Mouse (Mus musculus) stomach, postnatal 0 days (tissue): ENCODE measurements at regions not wholly inside any gene's neighbourhood (a gene's known extent, or its start where the extent isn't known, plus 50 kb on each side); places are given as distances from the start of the nearest gene placed in this dataset.

Experiments
- CTCF ChIP-seq: IDR thresholded peaks from 2 replicates; pipeline ENCODE4 v1.5.1; 2016; ENCODE audit warnings: antibody characterized with exemption, low read depth, mild to moderate bottlenecking, moderate library complexity
- EP300 ChIP-seq: optimal IDR thresholded peaks from 2 replicates; pipeline ENCODE3; 2016; ENCODE audit warnings: antibody characterized with exemption

DNA sequence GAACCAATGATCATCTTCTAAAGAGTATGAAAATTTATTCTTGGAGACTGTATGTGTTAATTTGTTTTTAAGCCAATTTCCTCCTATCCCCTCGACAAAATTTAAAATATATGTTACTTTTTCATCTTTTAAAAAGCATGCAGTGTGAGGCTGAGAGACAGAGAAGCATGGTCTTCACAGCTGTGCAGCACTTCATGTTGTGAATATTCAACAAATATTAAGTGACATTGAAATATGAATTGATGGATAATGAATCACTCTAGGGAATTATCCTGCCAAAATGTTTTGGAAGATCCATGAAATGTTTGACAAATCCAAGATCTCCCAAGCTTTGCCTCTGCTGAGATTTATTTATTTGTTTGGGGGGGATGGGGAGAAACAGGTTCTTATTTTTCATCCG lies 233.9 kb upstream of the Gm11146 start:
- no peak for TF ChIP-seq CTCF
- TF ChIP-seq EP300: no peak
